Mouse (Mus musculus) CH12.LX (cell line): ENCODE measurements around the gene Selenoo. TPM values are rescaled to one million over a fixed set of nuclear protein-coding genes. Genes with fewer than 3 reads are reported as not detected.
A peak's percentile ranks its signal among the peaks of the same experiment; 100 is the strongest.

Experiments
- DNase-seq: peaks from one replicate; pipeline ENCODE4 v3.0.0-alpha.2; 2013; ENCODE audit errors: extremely low read depth
- H3K27ac ChIP-seq: 2 replicates; pipeline ENCODE4 v1.5.1; 2012; ENCODE audit warnings: low read depth, mild to moderate bottlenecking, control low read depth, moderate library complexity; ENCODE audit not compliant: insufficient read depth
- H3K27me3 ChIP-seq: replicated peaks from 2 replicates; pipeline ENCODE3; 2012; ENCODE audit warnings: inconsistent platforms
- H3K36me3 ChIP-seq, 2 experiments: replicated peaks in 1 of 2; 2 replicates each; pipeline versions ENCODE3 to v1.6.1; 2012; ENCODE audit warnings: inconsistent platforms in 1 of 2, low read length in 1 of 2, mild to moderate bottlenecking in 1 of 2, mixed read lengths in 1 of 2, moderate library complexity in 1 of 2; ENCODE audit not compliant: control insufficient read depth in 1 of 2, insufficient read depth in 1 of 2
- H3K4me1 ChIP-seq, 2 experiments: 2 replicates each; pipeline ENCODE4 v1.6.1; 2012; ENCODE audit warnings: inconsistent platforms in 1 of 2, moderate library complexity in 1 of 2; ENCODE audit not compliant: insufficient read depth in 2 of 2, control insufficient read depth in 1 of 2
- H3K4me2 ChIP-seq: 2 replicates; pipeline ENCODE4 v1.6.1; 2012; ENCODE audit warnings: low read depth, mild to moderate bottlenecking, control low read depth; ENCODE audit not compliant: poor library complexity, insufficient read depth, severe bottlenecking
- H3K4me3 ChIP-seq, 3 experiments: fragments of 150-350 bp in 1 of 3; sonication (generic) in 1 of 3; replicated peaks in 1 of 3; 2 replicates each; pipeline versions ENCODE3 to v1.5.1; 2011 to 2012; ENCODE audit warnings: low read depth in 2 of 3, low read length in 2 of 3, mild to moderate bottlenecking in 2 of 3, moderate library complexity in 2 of 3, control low read depth in 1 of 3, improper control_type of control experiment in 1 of 3, inconsistent platforms in 1 of 3, mixed read lengths in 1 of 3; ENCODE audit not compliant: poor library complexity in 1 of 3
- H3K79me2 ChIP-seq: replicated peaks from 2 replicates; pipeline ENCODE4 v1.6.1; 2012; ENCODE audit warnings: mild to moderate bottlenecking, moderate library complexity; ENCODE audit not compliant: control insufficient read depth, poor library complexity, insufficient read depth, severe bottlenecking; ENCODE audit errors: extremely low read depth
- H3K9ac ChIP-seq: 2 replicates; pipeline ENCODE4 v1.6.1; 2012; ENCODE audit warnings: low read depth, mild to moderate bottlenecking, control low read depth, moderate library complexity; ENCODE audit not compliant: insufficient read depth
- H3K9me3 ChIP-seq: replicated peaks from 2 replicates; pipeline ENCODE3; 2012; ENCODE audit warnings: low read length, inconsistent platforms, mixed read lengths
- BHLHE40 ChIP-seq: IDR thresholded peaks from 2 replicates; pipeline ENCODE4 v1.6.1; 2011; ENCODE audit warnings: mild to moderate bottlenecking, low read depth, low read length, improper control_type of control experiment
- E2F4 ChIP-seq: IDR thresholded peaks from 2 replicates; pipeline ENCODE4 v1.6.1; 2011; ENCODE audit warnings: low read depth, low read length, improper control_type of control experiment; ENCODE audit not compliant: insufficient replicate concordance
- ELF1 ChIP-seq: IDR thresholded peaks from 2 replicates; pipeline ENCODE4 v1.6.1; 2014; ENCODE audit warnings: low read depth, mild to moderate bottlenecking, inconsistent platforms, low read length, improper control_type of control experiment
- GABPA ChIP-seq: IDR thresholded peaks from 2 replicates; pipeline ENCODE4 v1.6.1; 2012; ENCODE audit warnings: low read depth, low read length, improper control_type of control experiment, inconsistent platforms; ENCODE audit not compliant: insufficient replicate concordance
- IRF4 ChIP-seq: IDR thresholded peaks from 2 replicates; pipeline ENCODE4 v1.6.1; 2014; ENCODE audit warnings: low read depth, mild to moderate bottlenecking, inconsistent platforms, low read length, improper control_type of control experiment
- JUN ChIP-seq: IDR thresholded peaks from 2 replicates; pipeline ENCODE4 v1.6.1; 2011; ENCODE audit warnings: low read depth, mild to moderate bottlenecking, low read length, improper control_type of control experiment, moderate library complexity; ENCODE audit not compliant: insufficient read depth
- MAX ChIP-seq: IDR thresholded peaks from 2 replicates; pipeline ENCODE4 v1.6.1; 2011; ENCODE audit warnings: low read length, improper control_type of control experiment
- MAZ ChIP-seq: IDR thresholded peaks from 2 replicates; pipeline ENCODE4 v1.6.1; 2012; ENCODE audit warnings: low read depth, mild to moderate bottlenecking, inconsistent platforms, low read length, improper control_type of control experiment, moderate library complexity
- NELFE ChIP-seq: IDR thresholded peaks from 2 replicates; pipeline ENCODE4 v1.6.1; 2011; ENCODE audit warnings: low read depth, low read length, improper control_type of control experiment
- PAX5 ChIP-seq: IDR thresholded peaks from 2 replicates; pipeline ENCODE4 v1.6.1; 2012; ENCODE audit warnings: low read length, inconsistent platforms, mixed read lengths
- POLR2AphosphoS2 ChIP-seq: IDR thresholded peaks from 2 replicates; pipeline ENCODE4 v1.6.1; 2011; ENCODE audit warnings: low read depth, low read length, improper control_type of control experiment
- RAD21 ChIP-seq: IDR thresholded peaks from 2 replicates; pipeline ENCODE4 v1.6.1; 2011; ENCODE audit warnings: low read depth, mild to moderate bottlenecking, low read length, improper control_type of control experiment, moderate library complexity
- SIN3A ChIP-seq: IDR thresholded peaks from 2 replicates; pipeline ENCODE4 v1.6.1; 2012; ENCODE audit warnings: low read length, improper control_type of control experiment, inconsistent platforms
- SMC3 ChIP-seq: IDR thresholded peaks from 2 replicates; pipeline ENCODE4 v1.6.1; 2011; ENCODE audit warnings: low read depth, low read length, improper control_type of control experiment
- TBP ChIP-seq: conservative IDR thresholded peaks from 2 replicates; pipeline ENCODE4 v1.6.1; 2011; ENCODE audit warnings: low read depth, low read length, improper control_type of control experiment
- TCF12 ChIP-seq: IDR thresholded peaks from 2 replicates; pipeline ENCODE4 v1.6.1; 2014; ENCODE audit warnings: low read depth, mild to moderate bottlenecking, inconsistent platforms, low read length, improper control_type of control experiment
- UBTF ChIP-seq: IDR thresholded peaks from 2 replicates; pipeline ENCODE4 v1.6.1; 2012; ENCODE audit warnings: low read depth, mild to moderate bottlenecking, inconsistent platforms, low read length, improper control_type of control experiment, moderate library complexity
- USF1 ChIP-seq: IDR thresholded peaks from 2 replicates; pipeline ENCODE4 v1.6.1; 2014; ENCODE audit warnings: low read depth, mild to moderate bottlenecking, inconsistent platforms, low read length, improper control_type of control experiment
- ZC3H11A ChIP-seq: IDR thresholded peaks from 2 replicates; pipeline ENCODE4 v1.6.1; 2012; ENCODE audit warnings: low read depth, mild to moderate bottlenecking, inconsistent platforms, low read length, improper control_type of control experiment
- ZKSCAN1 ChIP-seq: IDR thresholded peaks from 2 replicates; pipeline ENCODE4 v1.6.1; 2012; ENCODE audit warnings: low read depth, inconsistent platforms, low read length, improper control_type of control experiment, borderline replicate concordance
- ZNF384 ChIP-seq: IDR thresholded peaks from 2 replicates; pipeline ENCODE4 v1.6.1; 2012; ENCODE audit warnings: low read depth, low read length, improper control_type of control experiment, inconsistent platforms
- dilution Hi-C: fragments of 300-500 bp; cut with MboI; formaldehyde crosslinking; loops from 2 replicates; pipeline ENCODE4 v1.14.3; 2020; ENCODE audit warnings: low sequenced_read_pairs; ENCODE audit not compliant: extremely low pct_unique_long_range_greater_than_20kb, extremely low pct_ligation_motif_present
- in situ Hi-C: fragments of 300-500 bp; cut with MboI; formaldehyde crosslinking; loops from 3 replicates; pipeline ENCODE4 v1.14.3; 2019; ENCODE audit warnings: low sequenced_read_pairs, low pct_ligation_motif_present, low pct_unique_long_range_greater_than_20kb, mixed read lengths
- polyA plus RNA-seq: library from polyadenylated mRNA; unstranded; fragments of >175 nt; gene quantifications from 2 replicates; pipeline ENCODE4 v1.2.1, GENCODE M21; 2012; ENCODE audit warnings: low read depth; ENCODE audit not compliant: insufficient read length
- total RNA-seq, 2 experiments: library from RNA; depleted of rRNA; stranded (reverse); fragments of 300-350 nt in 1 of 2; fragments of >200 nt in 1 of 2; gene quantifications; 2 replicates each; pipeline ENCODE4 v1.2.3; 2012 to 2014

Selenoo gene
- total and polyA plus RNA-seq, 3 experiments = 3.7 to 11.7 (median 8.7) TPM

GRCm38 (mm10) chr15:89131316-89131715, 42.4 kb downstream of the Selenoo start (continued):
- TF ChIP-seq ELF1 (peak; percentile 39; the same call in 1 of the 2 replicates), BHLHE40 (peak; percentile 95), JUN (peak; percentile 9; the same call in 1 of the 2 replicates), ZKSCAN1 (no peak), IRF4 (peak; percentile 97), ZC3H11A (no peak), GABPA (no peak)
- TF ChIP-seq, all 38 proteins: peak for 22

GRCm38 (mm10) chr15:89136461-89137155, 47.7 kb downstream of the Selenoo start:
- no peak overlapping the region for H3K4me3 ChIP-seq
- no peaks in the 10 kb centered on the region for H3K79me2 ChIP-seq
- H3K27ac ChIP-seq = no peak overlapping the region
- peaks cover 83% of the 10 kb centered on the region for H3K27me3 ChIP-seq
- H3K4me1 ChIP-seq = peaks cover 6 to 20% of the 10 kb centered on the region in 2 experiments
- H3K9me3 ChIP-seq = no peaks in the 10 kb centered on the region
- in situ Hi-C loops = no loop called here
- H3K36me3 ChIP-seq = no peaks in the 10 kb centered on the region
- no peak for TF ChIP-seq ELF1
- TF ChIP-seq SMC3 = no peak
- TF ChIP-seq PAX5 = no peak
- TF ChIP-seq TBP = no peak
- no peak for TF ChIP-seq IRF4
- no peak for TF ChIP-seq SIN3A
- TF ChIP-seq POLR2AphosphoS2 = no peak
- no peak for TF ChIP-seq E2F4
- TF ChIP-seq UBTF = no peak
- no peak for TF ChIP-seq RAD21
- no peak for TF ChIP-seq MAZ
- no peak for TF ChIP-seq GABPA
- TF ChIP-seq NELFE = no peak
- TF ChIP-seq ZNF384 = no peak
- TF ChIP-seq USF1 = no peak
- no peak for TF ChIP-seq TCF12
- no peak for TF ChIP-seq MAX
- no peak for TF ChIP-seq ZKSCAN1
- DNase-seq = no peak
- no peak overlapping the region for H3K4me2 ChIP-seq
- dilution Hi-C loops = no loop called here
- H3K9ac ChIP-seq = no peak overlapping the region
